Mouse (Mus musculus) erythroid progenitor cell, adult 5-6 weeks (primary cell): ENCODE measurements around the gene Gabpb2. TPM values are rescaled to one million over a fixed set of nuclear protein-coding genes. Genes with fewer than 3 reads are reported as not detected.

Experiments
- ATAC-seq: replicated peaks from 2 replicates; pipeline ENCODE4 v1.8.0; 2016; ENCODE audit warnings: moderate number of reproducible peaks, mild to moderate bottlenecking, moderate TSS enrichment, inconsistent platforms; ENCODE audit not compliant: poor library complexity, low FRiP score, severe bottlenecking
- total RNA-seq, 2 experiments: library from RNA; stranded (forward) in 1 of 2; stranded (reverse) in 1 of 2; fragments of 150-400 nt in 1 of 2; fragments of 186-747, 209-891 nt in 1 of 2; gene quantifications; 2 replicates each; pipeline versions ENCODE4 v1.2.3 to v1.2.4; 2015 to 2017; ENCODE audit warnings: low replicate concordance in 2 of 2

Gene Gabpb2
- total RNA-seq, 2 experiments from 2014 or later = 98.9 to 160 TPM

GRCm38 (mm10) chr3:95203880-95204279, 13.8 kb downstream of the Gabpb2 start:
- no peak for ATAC-seq

- ATAC-seq = no peak
Observed at GRCm38 (mm10) chr3:95200562-95200961, 17.2 kb downstream of the Gabpb2 start.

GRCm38 (mm10) chr3:95200132-95200531, 17.6 kb downstream of the Gabpb2 start:
- no peak for ATAC-seq

GRCm38 (mm10) chr3:95199101-95199500, 18.6 kb downstream of the Gabpb2 start:
- no peak for ATAC-seq

GRCm38 (mm10) chr3:95195772-95196171, 21.9 kb downstream of the Gabpb2 start:
- ATAC-seq = no peak

GRCm38 (mm10) chr3:95194721-95195135, 23.0 kb downstream of the Gabpb2 start:
- ATAC-seq = no peak

- ATAC-seq = no peak
Observed at GRCm38 (mm10) chr3:95186888-95187287, 30.8 kb downstream of the Gabpb2 start.

- no peak for ATAC-seq
Observed at GRCm38 (mm10) chr3:95186100-95186499, 31.6 kb downstream of the Gabpb2 start.

GRCm38 (mm10) chr3:95184796-95185577, 32.7 kb downstream of the Gabpb2 start:
- ATAC-seq = no peak

- ATAC-seq = no peak
Observed at GRCm38 (mm10) chr3:95181841-95182240, 35.9 kb downstream of the Gabpb2 start.

GRCm38 (mm10) chr3:95179890-95180289, 37.8 kb downstream of the Gabpb2 start:
- ATAC-seq = no peak

- no peak for ATAC-seq
Observed at GRCm38 (mm10) chr3:95178948-95179347, 38.8 kb downstream of the Gabpb2 start.

GRCm38 (mm10) chr3:95177583-95177982, 40.1 kb downstream of the Gabpb2 start:
- ATAC-seq = no peak

- ATAC-seq = no peak
Observed at GRCm38 (mm10) chr3:95176500-95176899, 41.2 kb downstream of the Gabpb2 start.

- peak; percentile 82 for ATAC-seq
Observed at GRCm38 (mm10) chr3:95174011-95174592, 43.6 kb downstream of the Gabpb2 start.

GRCm38 (mm10) chr3:95173256-95173949, 44.3 kb downstream of the Gabpb2 start:
- ATAC-seq = no peak

- ATAC-seq = no peak
Observed at GRCm38 (mm10) chr3:95172526-95173255, 45.0 kb downstream of the Gabpb2 start.

GRCm38 (mm10) chr3:95171105-95171504, 46.6 kb downstream of the Gabpb2 start:
- no peak for ATAC-seq

- no peak for ATAC-seq
Observed at GRCm38 (mm10) chr3:95169996-95170395, 47.7 kb downstream of the Gabpb2 start.

- ATAC-seq = no peak
Observed at GRCm38 (mm10) chr3:95164840-95165239, 52.9 kb downstream of the Gabpb2 start.
